Mouse (Mus musculus): ENCODE measurements around the gene Tmprss6. TPM values are rescaled to one million over a fixed set of nuclear protein-coding genes. Genes with fewer than 3 reads are reported as not detected.

Tmprss6 gene
- not detected for polyA plus RNA-seq (2017; shearing (Covaris generic))

DNA sequence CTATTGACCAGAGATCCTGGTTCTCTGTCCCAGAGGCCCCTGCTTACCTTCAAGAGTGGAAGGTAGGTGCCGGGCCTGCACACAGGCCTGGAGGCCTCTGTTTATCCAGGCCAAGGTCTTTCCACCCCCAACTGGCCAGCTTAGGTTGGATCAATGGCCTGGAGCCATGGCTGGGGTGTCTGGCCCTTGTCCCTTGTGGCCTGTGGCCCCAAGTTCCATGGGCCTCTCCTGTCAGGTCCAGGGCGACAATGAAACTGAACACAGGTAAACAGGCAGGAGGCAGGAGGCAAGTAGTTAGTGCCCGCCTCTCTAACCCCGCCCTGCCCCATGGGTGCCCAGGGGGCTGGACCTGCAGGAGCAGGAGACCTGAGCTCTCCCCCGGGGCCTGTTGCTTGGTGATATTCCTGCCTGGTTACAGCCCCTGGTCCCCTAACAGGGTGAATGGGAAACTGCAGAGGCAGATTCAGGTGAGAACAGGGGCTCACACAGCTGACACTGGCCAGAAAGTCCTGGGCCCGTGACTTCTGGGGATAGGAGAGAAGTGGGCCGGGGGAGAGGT is at the start of gene Tmprss6:
TSS of gene Tmprss6 (minus strand) at position 256 of the 559 bp plus-strand sequence.

GRCm38 (mm10) chr15:78494968-78495406 is 26.6 kb upstream of the Tmprss6 start, which contains the start of gene Il2rb:
Il2rb (minus strand) TSS chr15:78495271.

DNA sequence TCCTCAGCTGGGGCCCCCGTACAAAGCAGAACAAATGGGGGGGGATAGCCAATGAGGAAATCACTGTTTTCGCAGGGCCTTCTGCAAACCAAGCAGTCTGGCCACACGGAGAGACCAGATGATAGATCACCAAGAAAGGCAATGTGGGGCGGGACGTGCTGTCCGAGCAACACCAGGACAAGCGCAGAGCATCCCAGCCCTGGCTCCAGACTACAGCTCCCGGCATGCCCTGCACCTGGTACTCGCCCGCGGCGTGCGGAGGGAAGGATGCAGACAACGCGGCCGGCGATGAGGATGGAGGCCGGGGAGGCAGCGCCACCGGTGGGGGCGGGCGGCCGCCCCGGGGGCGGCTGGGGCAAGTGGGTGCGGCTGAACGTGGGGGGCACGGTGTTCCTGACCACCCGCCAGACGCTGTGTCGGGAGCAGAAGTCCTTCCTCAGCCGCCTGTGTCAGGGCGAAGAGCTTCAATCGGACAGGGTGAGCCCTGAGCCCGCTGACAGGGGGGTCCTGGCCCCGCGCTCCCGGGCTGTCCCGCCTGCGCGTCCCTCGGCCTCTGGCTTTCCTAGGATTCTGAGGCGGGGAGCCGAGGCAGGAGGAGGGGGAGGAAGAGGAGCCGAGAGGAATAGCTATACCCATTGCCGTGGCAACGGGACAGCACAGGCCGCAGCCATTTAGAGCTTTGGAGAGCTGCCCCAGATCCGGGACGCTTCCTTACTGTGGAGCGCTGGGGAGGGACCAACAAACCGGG is 39.9 kb downstream of the Tmprss6 start, which contains the start of gene Kctd17:
TSS of gene Kctd17 (plus strand) at position 174 of the 748 bp plus-strand sequence.

GRCm38 (mm10) chr15:78406293-78406934 is 62.0 kb downstream of the Tmprss6 start, which contains the start of gene Mpst:
Mpst (plus strand) TSS chr15:78406416.

GRCm38 (mm10) chr15:78405517-78406211 is 62.8 kb downstream of the Tmprss6 start, which contains the start of gene Tst:
Tst (minus strand) TSS chr15:78405907.

GRCm38 (mm10) chr15:78395478-78395962 is 72.9 kb downstream of the Tmprss6 start, which contains the start of gene Tex33:
Tex33 (minus strand) TSS chr15:78395912.

Other genes with a start within 250 kb of the Tmprss6 start
- gene Ncf4, start 223.8 kb downstream of the Tmprss6 start, polyA plus RNA-seq (2017; shearing (Covaris generic)) = 251 TPM
- gene Csf2rb2, start 162.9 kb downstream of the Tmprss6 start, polyA plus RNA-seq (2017; shearing (Covaris generic)) = 0.16 TPM
- gene Csf2rb, start 142.9 kb downstream of the Tmprss6 start, polyA plus RNA-seq (2017; shearing (Covaris generic)) = 0.44 TPM
- gene Tex33, start 72.7 kb downstream of the Tmprss6 start, polyA plus RNA-seq (2017; shearing (Covaris generic)) = not detected
- 1.4 TPM for gene Tst, start 62.7 kb downstream of the Tmprss6 start, polyA plus RNA-seq (2017; shearing (Covaris generic))
- gene Mpst, start 62.2 kb downstream of the Tmprss6 start, polyA plus RNA-seq (2017; shearing (Covaris generic)) = 4.0 TPM
- 40.7 TPM for gene Kctd17, start 40.1 kb downstream of the Tmprss6 start, polyA plus RNA-seq (2017; shearing (Covaris generic))
- gene Il2rb, start 26.6 kb upstream of the Tmprss6 start, polyA plus RNA-seq (2017; shearing (Covaris generic)) = 1,134 TPM
- 7.6 TPM for gene C1qtnf6, start 62.8 kb upstream of the Tmprss6 start, polyA plus RNA-seq (2017; shearing (Covaris generic))
- gene Sstr3, start 76.1 kb upstream of the Tmprss6 start, polyA plus RNA-seq (2017; shearing (Covaris generic)) = not detected
- gene Rac2, start 104.1 kb upstream of the Tmprss6 start, polyA plus RNA-seq (2017; shearing (Covaris generic)) = 3,278 TPM
- gene Cyth4, start 128.4 kb upstream of the Tmprss6 start, polyA plus RNA-seq (2017; shearing (Covaris generic)) = 550 TPM

All from inflammation-experienced regulatory T-cells, adult 16 weeks (primary cell).